Mouse (Mus musculus) testis, postnatal 14 days (tissue): ENCODE data around the gene Iah1.

Experiments
- DNase-seq: peaks from one replicate; pipeline ENCODE4 v3.0.0; 2021; ENCODE audit warnings: low spot score

The Iah1 gene

GRCm38 (mm10) chr12:21315923-21316868 lies at the start of gene Iah1:
TSS of gene Iah1 (plus strand) at chr12:21316389.
- DNase-seq: peak; percentile 81

GRCm38 (mm10) chr12:21266784-21267098 lies 49.4 kb upstream of the Iah1 start:
- no peak for DNase-seq

- DNase-seq: no peak
These were observed 48.0 kb upstream of the Iah1 start for GRCm38 (mm10) chr12:21268083-21268616.

- no peak for DNase-seq
These were observed 41.7 kb upstream of the Iah1 start for GRCm38 (mm10) chr12:21274446-21274845.

- no peak for DNase-seq
These were observed 38.8 kb upstream of the Iah1 start for GRCm38 (mm10) chr12:21277352-21277864.

GRCm38 (mm10) chr12:21284761-21285441 lies 31.3 kb upstream of the Iah1 start, which contains the start of gene Cpsf3:
TSS of gene Cpsf3 (plus strand) at chr12:21285391.
- no peak for DNase-seq

GRCm38 (mm10) chr12:21285508-21286242 lies 30.5 kb upstream of the Iah1 start:
- no peak for DNase-seq

- peak; percentile 99 for DNase-seq
These were observed 30.0 kb upstream of the Iah1 start, which contains the start of gene Itgb1bp1 for GRCm38 (mm10) chr12:21286243-21286622. TSS of gene Itgb1bp1 (minus strand) at chr12:21286284.

- no peak for DNase-seq
These were observed 29.2 kb upstream of the Iah1 start for GRCm38 (mm10) chr12:21286712-21287650.

GRCm38 (mm10) chr12:21288716-21289395 lies 27.3 kb upstream of the Iah1 start:
- DNase-seq: no peak

GRCm38 (mm10) chr12:21289651-21290050 lies 26.5 kb upstream of the Iah1 start:
- DNase-seq: no peak

- no peak for DNase-seq
These were observed 17.3 kb upstream of the Iah1 start for GRCm38 (mm10) chr12:21298856-21299255.

- DNase-seq: no peak
These were observed 14.9 kb upstream of the Iah1 start for GRCm38 (mm10) chr12:21301324-21301723.

GRCm38 (mm10) chr12:21301932-21302331 lies 14.3 kb upstream of the Iah1 start:
- DNase-seq: no peak

GRCm38 (mm10) chr12:21302361-21302783 lies 13.8 kb upstream of the Iah1 start:
- no peak for DNase-seq

GRCm38 (mm10) chr12:21305741-21306140 lies 10.4 kb upstream of the Iah1 start:
- DNase-seq: no peak

- DNase-seq: no peak
These were observed 9.5 kb upstream of the Iah1 start for GRCm38 (mm10) chr12:21306721-21307120.

- no peak for DNase-seq
These were observed 4.0 kb upstream of the Iah1 start for GRCm38 (mm10) chr12:21312201-21312600.

GRCm38 (mm10) chr12:21316869-21317265 lies 678 bp downstream of the Iah1 start:
- no peak for DNase-seq
